Mouse (Mus musculus) intestine, postnatal 0 days (tissue): ENCODE data around the gene Sult2b1. TPM values are rescaled to one million over a fixed set of nuclear protein-coding genes. Genes with fewer than 3 reads are reported as not detected.

Source experiments
- ATAC-seq: fragments of 200-750 bp; cut with Nextera tagmentation; 2 replicates; pipeline ENCODE4 v1.8.0; 2017; ENCODE audit warnings: mild to moderate bottlenecking, moderate TSS enrichment, moderate library complexity
- H3K27ac ChIP-seq: fragments of 300-500 bp; sonication (generic); 2 replicates; pipeline ENCODE4 v1.5.1; 2014; ENCODE audit warnings: mild to moderate bottlenecking, low read depth, low read length, moderate library complexity
- H3K27me3 ChIP-seq: fragments of 300-500 bp; sonication (generic); replicated peaks from 2 replicates; pipeline ENCODE4 v1.6.1; 2014; ENCODE audit warnings: low read length, mixed read lengths; ENCODE audit not compliant: control insufficient read depth, insufficient read depth
- H3K36me3 ChIP-seq: fragments of 300-500 bp; sonication (generic); 2 replicates; pipeline ENCODE4 v1.6.1; 2014; ENCODE audit warnings: mild to moderate bottlenecking, moderate library complexity; ENCODE audit not compliant: control insufficient read depth, insufficient read depth
- H3K4me1 ChIP-seq: fragments of 300-500 bp; sonication (generic); replicated peaks from 2 replicates; pipeline ENCODE4 v1.6.1; 2014; ENCODE audit warnings: antibody characterized with exemption, low read length, mixed read lengths; ENCODE audit not compliant: control insufficient read depth, insufficient read depth
- H3K4me2 ChIP-seq: fragments of 300-500 bp; sonication (generic); replicated peaks from 2 replicates; pipeline ENCODE4 v1.6.1; 2014; ENCODE audit warnings: low read depth, mild to moderate bottlenecking, moderate library complexity
- H3K4me3 ChIP-seq: fragments of 300-500 bp; sonication (generic); 2 replicates; pipeline ENCODE4 v1.5.1; 2014; ENCODE audit warnings: low read depth, low read length
- H3K9ac ChIP-seq: fragments of 300-500 bp; sonication (generic); 2 replicates; pipeline ENCODE4 v1.6.1; 2014; ENCODE audit warnings: mild to moderate bottlenecking, low read depth, low read length
- H3K9me3 ChIP-seq: fragments of 300-500 bp; sonication (generic); 2 replicates; pipeline ENCODE4 v1.6.1; 2016; ENCODE audit warnings: mixed run types; ENCODE audit not compliant: control insufficient read depth
- CTCF ChIP-seq: sonication (generic); IDR thresholded peaks from 2 replicates; pipeline ENCODE4 v1.5.1; 2016; ENCODE audit warnings: low read depth, mild to moderate bottlenecking, control low read depth, antibody characterized with exemption, moderate library complexity
- WGBS: fragments of 180-500 bp; shearing (Covaris S2); extraction: QIAGEN DNeasy Blood & Tissue Kit; methylation state at CpG from one replicate; pipeline ENCODE4 v1.1.7; 2014; 5-methylcytosine and 5-hydroxymethylcytosine counted together
- polyA plus RNA-seq: library from polyadenylated mRNA; unstranded; fragments of >200 nt; fragmentation: Nextera tagmentation; extraction: Ambion mirVana; gene quantifications from 2 replicates; pipeline ENCODE4 v1.2.1, GENCODE M21; 2015

Sult2b1 gene
- polyA plus RNA-seq, 1 experiment from 2014 or later, result 36.7 TPM

DNA sequence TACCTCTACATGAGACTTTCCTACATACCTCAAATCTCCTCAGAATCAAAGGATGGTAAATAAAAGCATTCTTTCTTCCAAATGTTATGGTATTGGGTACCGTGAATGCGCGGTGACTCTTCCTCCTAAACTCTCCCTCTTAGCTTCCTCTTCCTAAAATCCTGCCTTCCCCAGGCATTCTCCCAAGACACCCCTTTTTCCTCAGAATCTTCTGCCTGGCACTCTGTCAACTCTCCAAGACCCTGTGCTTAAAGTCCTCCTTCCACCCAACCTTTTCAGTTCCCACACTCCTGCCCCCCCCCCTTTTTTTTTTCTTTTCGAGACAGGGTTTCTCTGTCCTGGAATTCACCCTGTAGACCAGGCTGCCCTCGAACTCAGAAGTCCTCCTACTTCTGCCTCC lies 30.4 kb upstream of the Sult2b1 start:
- WGBS, result 2% methylated on average over 5 of the region's 5 CpGs
- Histone ChIP-seq H3K36me3 (peaks cover 27% of the 10 kb centered on the region), H3K27me3 (no peaks in the 10 kb centered on the region), H3K4me3 (no peak overlapping the region), H3K9me3 (no peaks in the 10 kb centered on the region), H3K4me2 (peak overlapping the region; percentile 58), H3K27ac (no peak overlapping the region), H3K9ac (no peak overlapping the region), H3K4me1 (peaks cover 7% of the 10 kb centered on the region; the same call in 1 of the 2 replicates)
- ATAC-seq, result no peak
- TF ChIP-seq CTCF, result no peak

DNA sequence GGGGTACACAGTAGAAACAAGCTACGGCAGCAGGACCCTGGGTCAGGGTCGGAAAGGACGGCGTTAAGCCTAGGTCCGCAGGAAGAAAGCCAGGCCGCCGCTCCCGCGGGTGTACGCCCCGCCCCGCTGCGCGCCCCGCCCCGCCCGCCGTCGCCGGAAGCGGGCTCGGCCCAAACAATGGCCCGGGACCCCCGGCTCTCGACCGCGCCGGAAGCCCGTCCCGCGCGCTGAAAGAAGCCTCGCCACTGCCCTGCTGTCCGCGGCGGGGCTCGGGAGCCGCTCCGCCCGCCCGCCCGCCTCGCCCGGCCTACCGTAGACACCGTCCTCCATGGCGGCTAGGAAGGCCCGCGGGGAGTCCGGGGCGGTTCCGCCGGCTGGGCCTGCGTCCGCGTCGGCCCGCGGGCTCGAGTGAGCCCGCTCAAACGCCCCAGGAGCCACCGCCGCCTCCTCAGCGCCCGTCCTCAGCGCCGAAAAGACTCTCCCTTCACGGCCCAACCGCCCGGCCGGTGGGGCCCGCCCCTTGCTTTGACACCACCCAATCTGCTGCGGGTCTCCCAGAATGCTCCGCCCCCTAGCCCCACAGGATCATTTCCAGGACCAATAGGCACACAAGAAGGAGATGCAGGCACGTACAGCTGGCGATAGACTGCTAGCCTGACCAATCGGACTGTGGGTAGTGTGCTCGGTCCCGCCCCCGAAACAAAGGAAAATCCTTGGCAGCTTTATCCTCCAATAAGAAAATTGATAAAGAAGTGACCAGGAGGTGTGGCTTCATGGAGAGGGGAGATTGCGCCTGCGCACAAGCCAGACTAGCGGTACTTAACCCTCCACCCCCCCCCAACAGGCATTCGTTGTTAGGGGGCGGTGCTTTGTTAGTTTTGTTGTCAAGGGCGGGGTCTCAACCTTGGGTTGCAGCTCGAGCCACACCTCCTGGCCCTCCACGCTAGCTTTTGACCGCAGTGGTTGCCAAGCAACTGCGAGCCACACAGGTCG lies 29.6 kb upstream of the Sult2b1 start, which contains the start of gene Cyth2:
Cyth2 (minus strand) TSS at position 795 of the 993 bp plus-strand sequence.
- Histone ChIP-seq H3K4me1 (peaks cover 7% of the 10 kb centered on the region; the same call in 1 of the 2 replicates), H3K4me2 (peak within 1 kb of the TSS; percentile 84), H3K27ac (peak within 1 kb of the TSS; percentile 98), H3K9ac (peak within 1 kb of the TSS; percentile 99), H3K36me3 (peaks cover 35% of the 10 kb centered on the region), H3K4me3 (peak within 1 kb of the TSS; percentile 100), H3K9me3 (no peaks in the 10 kb centered on the region), H3K27me3 (no peaks in the 10 kb centered on the region)
- under 1% methylated on average over 73 of the region's 92 CpGs for WGBS
- peak; percentile 99 for ATAC-seq
- no peak for TF ChIP-seq CTCF

DNA sequence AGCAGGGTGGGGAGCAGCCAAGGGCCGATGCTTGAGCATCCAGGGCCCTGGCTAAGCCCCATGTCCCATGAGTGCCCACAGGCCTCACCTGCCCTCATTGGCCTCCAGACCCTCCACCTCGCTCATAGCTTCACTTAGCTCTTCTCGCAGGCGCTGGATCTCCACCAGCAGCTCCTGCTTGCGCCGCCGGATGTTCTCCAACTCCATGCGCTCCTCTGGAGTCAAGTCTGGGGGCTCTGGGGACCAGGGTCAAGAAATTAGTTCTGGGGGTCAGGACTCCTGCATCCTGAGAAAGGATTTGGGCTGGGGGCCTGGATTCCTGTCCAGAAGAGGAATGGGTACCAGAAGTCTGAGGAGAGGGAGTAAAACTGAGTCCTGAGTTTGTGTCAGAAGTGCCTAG lies 28.5 kb upstream of the Sult2b1 start:
- no peak for TF ChIP-seq CTCF
- Histone ChIP-seq H3K27me3 (no peaks in the 10 kb centered on the region), H3K9ac (peak overlapping the region; percentile 99; the same call in 1 of the 2 replicates), H3K4me2 (peak overlapping the region; percentile 84), H3K9me3 (no peaks in the 10 kb centered on the region), H3K4me3 (peak overlapping the region; percentile 100), H3K36me3 (peaks cover 47% of the 10 kb centered on the region), H3K27ac (no peak overlapping the region), H3K4me1 (peaks cover 7% of the 10 kb centered on the region; the same call in 1 of the 2 replicates)
- no peak for ATAC-seq
- WGBS, result 85% methylated on average over 8 of the region's 8 CpGs

DNA sequence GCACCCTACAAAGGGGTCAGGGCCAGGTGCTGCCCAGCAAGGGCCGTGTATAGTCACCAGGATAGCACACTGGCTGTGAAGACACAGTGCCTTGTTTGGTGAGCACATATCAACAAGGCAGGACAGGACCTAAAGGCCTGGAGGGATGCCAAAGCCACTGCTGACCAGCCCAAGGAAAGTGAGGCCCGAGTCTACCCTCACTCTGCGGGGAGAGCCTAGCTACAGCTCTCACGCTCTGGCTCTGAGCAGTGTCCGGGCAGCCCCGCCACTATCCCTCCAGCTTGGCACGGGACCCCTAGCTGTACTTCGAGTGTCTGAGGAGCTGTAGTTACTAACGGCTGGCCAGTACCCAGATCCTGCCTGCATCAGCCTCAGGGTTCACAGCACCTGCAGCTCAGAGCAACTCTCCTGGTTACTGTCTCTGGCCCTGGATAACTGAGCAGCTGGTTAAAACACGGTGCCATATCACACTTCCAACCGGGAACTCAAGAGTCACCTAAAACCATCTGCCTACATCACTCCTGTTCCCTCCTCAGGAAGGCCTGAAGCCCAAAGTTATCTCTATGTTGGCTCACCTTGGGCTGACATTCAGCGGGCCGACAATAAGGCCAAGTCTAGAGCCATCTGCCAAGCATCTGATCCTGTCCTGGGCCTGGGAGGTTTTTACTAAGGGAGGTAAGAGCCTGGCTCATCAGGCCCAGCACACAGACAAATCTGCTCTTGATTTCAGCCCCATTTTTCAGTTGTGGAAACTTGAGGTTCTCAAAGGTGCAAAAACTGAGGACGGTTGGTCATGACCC lies 25.0 kb upstream of the Sult2b1 start:
- Histone ChIP-seq H3K36me3 (peaks cover 61% of the 10 kb centered on the region), H3K4me3 (no peak overlapping the region), H3K4me2 (no peak overlapping the region), H3K9me3 (no peaks in the 10 kb centered on the region), H3K27me3 (no peaks in the 10 kb centered on the region), H3K27ac (no peak overlapping the region), H3K4me1 (peaks cover 7% of the 10 kb centered on the region; the same call in 1 of the 2 replicates), H3K9ac (no peak overlapping the region)
- WGBS, result 84% methylated on average over 14 of the region's 14 CpGs
- no peak for ATAC-seq
- no peak for TF ChIP-seq CTCF

DNA sequence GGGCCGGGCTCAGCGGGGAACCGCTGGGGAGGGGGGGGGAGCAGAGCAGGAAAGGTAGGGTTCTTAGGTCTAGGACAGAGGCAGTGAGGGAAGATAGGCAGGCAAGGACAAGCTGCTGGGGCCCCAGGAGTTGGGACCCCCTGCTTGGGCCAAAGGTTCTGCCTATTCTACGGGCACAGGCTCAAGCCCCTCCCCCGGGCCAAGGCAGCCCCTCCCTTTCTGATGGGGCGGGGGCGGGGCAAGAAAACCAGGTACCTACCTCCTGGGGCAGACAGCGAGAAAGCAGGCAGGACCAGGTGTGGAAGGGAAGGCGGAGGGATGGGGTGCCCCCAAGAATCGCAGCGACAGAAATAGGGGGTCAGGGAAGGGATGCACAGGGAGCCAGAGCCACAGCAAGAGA lies 24.0 kb upstream of the Sult2b1 start:
- 49% methylated on average over 9 of the region's 11 CpGs for WGBS
- H3K36me3 ChIP-seq, result peaks cover 61% of the 10 kb centered on the region
- no peak for ATAC-seq
- no peak overlapping the region for H3K4me2 ChIP-seq
- peaks cover 6% of the 10 kb centered on the region; the same call in 1 of the 2 replicates for H3K4me1 ChIP-seq
- H3K27ac ChIP-seq, result peak overlapping the region; percentile 7; the same call in 1 of the 2 replicates
- H3K9ac ChIP-seq, result no peak overlapping the region
- H3K9me3 ChIP-seq, result no peaks in the 10 kb centered on the region
- no peak for TF ChIP-seq CTCF
- H3K4me3 ChIP-seq, result no peak overlapping the region
- H3K27me3 ChIP-seq, result no peaks in the 10 kb centered on the region

DNA sequence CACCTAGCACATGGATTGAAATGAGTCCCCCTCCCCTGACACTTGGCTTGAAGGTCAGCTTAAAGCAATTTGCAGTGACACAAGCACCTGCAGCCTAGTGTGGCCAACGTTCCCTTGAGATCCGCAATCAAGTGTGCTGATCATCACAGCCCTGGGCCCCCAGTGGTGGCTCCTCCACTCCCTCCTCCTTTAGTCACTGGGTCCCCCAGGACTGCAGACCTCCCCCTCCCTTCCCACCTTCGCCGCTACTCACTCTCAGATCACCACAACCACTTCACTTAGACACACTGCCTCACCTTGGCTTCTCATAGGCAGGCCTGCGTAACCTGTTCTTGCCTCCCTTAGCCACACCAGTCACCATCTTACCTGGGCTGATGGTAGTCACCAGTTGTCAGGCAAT lies 21.5 kb upstream of the Sult2b1 start:
- no peak for TF ChIP-seq CTCF
- no peak for ATAC-seq
- H3K4me3 ChIP-seq, result no peak overlapping the region
- no peaks in the 10 kb centered on the region for H3K4me1 ChIP-seq
- H3K36me3 ChIP-seq, result peaks cover 45% of the 10 kb centered on the region
- WGBS, result 55% methylated on average over 5 of the region's 5 CpGs
- H3K27ac ChIP-seq, result no peak overlapping the region
- H3K9me3 ChIP-seq, result no peaks in the 10 kb centered on the region
- no peak overlapping the region for H3K4me2 ChIP-seq
- H3K9ac ChIP-seq, result no peak overlapping the region
- no peaks in the 10 kb centered on the region for H3K27me3 ChIP-seq
